Mouse (Mus musculus) hindbrain, embryonic 11.5 days (tissue): ENCODE data around the gene Tent4a. TPM values are rescaled to one million over a fixed set of nuclear protein-coding genes. Genes with fewer than 3 reads are reported as not detected.

Source experiments
- ATAC-seq: fragments of 200-750 bp; cut with Nextera tagmentation; 2 replicates; pipeline ENCODE4 v1.8.0; 2017; ENCODE audit warnings: mild to moderate bottlenecking, moderate TSS enrichment, moderate library complexity; ENCODE audit not compliant: low FRiP score
- DNase-seq: peaks from one replicate; pipeline ENCODE4 v3.0.0-alpha.2; 2015; ENCODE audit warnings: low spot score
- H3K27ac ChIP-seq: fragments of 300-500 bp; sonication (generic); 2 replicates; pipeline ENCODE4 v1.5.1; 2014; ENCODE audit warnings: mild to moderate bottlenecking, low read depth, low read length
- H3K27me3 ChIP-seq: fragments of 300-500 bp; sonication (generic); 2 replicates; pipeline ENCODE4 v1.6.1; 2014; ENCODE audit warnings: mild to moderate bottlenecking, low read length, moderate library complexity, mixed read lengths; ENCODE audit not compliant: control insufficient read depth, insufficient read depth
- H3K36me3 ChIP-seq: fragments of 300-500 bp; sonication (generic); 2 replicates; pipeline ENCODE4 v1.6.1; 2014; ENCODE audit warnings: mild to moderate bottlenecking, low read length, moderate library complexity, mixed read lengths; ENCODE audit not compliant: control insufficient read depth, insufficient read depth
- H3K4me1 ChIP-seq: fragments of 300-500 bp; sonication (generic); replicated peaks from 2 replicates; pipeline ENCODE4 v1.6.1; 2014; ENCODE audit warnings: low read length, mixed read lengths; ENCODE audit not compliant: control insufficient read depth, insufficient read depth
- H3K4me2 ChIP-seq: fragments of 300-500 bp; sonication (generic); replicated peaks from 2 replicates; pipeline ENCODE4 v1.6.1; 2014; ENCODE audit warnings: mild to moderate bottlenecking, low read depth, low read length
- H3K4me3 ChIP-seq: fragments of 300-500 bp; sonication (generic); 2 replicates; pipeline ENCODE4 v1.5.1; 2014; ENCODE audit warnings: low read depth, low read length
- H3K9ac ChIP-seq: fragments of 300-500 bp; sonication (generic); 2 replicates; pipeline ENCODE4 v1.6.1; 2014; ENCODE audit warnings: low read depth, low read length
- H3K9me3 ChIP-seq: fragments of 300-500 bp; sonication (generic); 2 replicates; pipeline ENCODE4 v1.6.1; 2016; ENCODE audit warnings: low read length; ENCODE audit not compliant: control insufficient read depth
- WGBS: fragments of 180-500 bp; shearing (Covaris S2); extraction: QIAGEN DNeasy Blood & Tissue Kit; methylation state at CpG from one replicate; pipeline ENCODE4 v1.1.7; 2014; 5-methylcytosine and 5-hydroxymethylcytosine counted together
- polyA plus RNA-seq: library from polyadenylated mRNA; unstranded; fragments of >200 nt; fragmentation: Nextera tagmentation; extraction: Ambion mirVana; gene quantifications from 2 replicates; pipeline ENCODE4 v1.2.1, GENCODE M21; 2014

Tent4a gene
- polyA plus RNA-seq, 1 experiment from 2014 or later, result 8.8 TPM

GRCm38 (mm10) chr13:69531431-69531830 is 3.0 kb downstream of the Tent4a start:
- DNase-seq (no peak), ATAC-seq (no peak)
- Histone ChIP-seq H3K9ac (no peak overlapping the region), H3K4me2 (peak overlapping the region; percentile 91), H3K36me3 (no peaks in the 10 kb centered on the region), H3K4me1 (peaks cover 19% of the 10 kb centered on the region), H3K27me3 (no peaks in the 10 kb centered on the region), H3K4me3 (peak overlapping the region; percentile 97), H3K9me3 (no peaks in the 10 kb centered on the region), H3K27ac (no peak overlapping the region)
- 62% methylated on average over 6 of the region's 6 CpGs for WGBS

- H3K4me1 ChIP-seq, result peaks cover 19% of the 10 kb centered on the region
- H3K4me2 ChIP-seq, result peak overlapping the region; percentile 91
- 80% methylated on average over 6 of the region's 6 CpGs for WGBS
- no peaks in the 10 kb centered on the region for H3K27me3 ChIP-seq
- peak overlapping the region; percentile 97 for H3K4me3 ChIP-seq
- no peak for ATAC-seq
- H3K9ac ChIP-seq, result peak overlapping the region; percentile 34; the same call in 1 of the 2 replicates
- H3K36me3 ChIP-seq, result no peaks in the 10 kb centered on the region
- H3K27ac ChIP-seq, result no peak overlapping the region
- no peaks in the 10 kb centered on the region for H3K9me3 ChIP-seq
- no peak for DNase-seq
Observed at GRCm38 (mm10) chr13:69530951-69531350, 3.5 kb downstream of the Tent4a start.

- H3K4me3 ChIP-seq, result no peak overlapping the region
- H3K27ac ChIP-seq, result no peak overlapping the region
- no peaks in the 10 kb centered on the region for H3K27me3 ChIP-seq
- H3K9ac ChIP-seq, result no peak overlapping the region; the same call in 1 of the 2 replicates
- H3K4me1 ChIP-seq, result peaks cover 19% of the 10 kb centered on the region
- ATAC-seq, result no peak
- H3K9me3 ChIP-seq, result no peaks in the 10 kb centered on the region
- H3K36me3 ChIP-seq, result no peaks in the 10 kb centered on the region
- 85% methylated on average over 3 of the region's 3 CpGs for WGBS
- no peak overlapping the region for H3K4me2 ChIP-seq
- DNase-seq, result no peak
Observed at GRCm38 (mm10) chr13:69530156-69530555, 4.3 kb downstream of the Tent4a start.

GRCm38 (mm10) chr13:69528531-69528930 is 5.9 kb downstream of the Tent4a start:
- Histone ChIP-seq H3K27me3 (no peaks in the 10 kb centered on the region), H3K36me3 (no peaks in the 10 kb centered on the region), H3K4me3 (no peak overlapping the region), H3K4me2 (no peak overlapping the region), H3K27ac (no peak overlapping the region), H3K9me3 (no peaks in the 10 kb centered on the region), H3K9ac (no peak overlapping the region), H3K4me1 (peaks cover 19% of the 10 kb centered on the region)
- DNase-seq, result no peak
- no peak for ATAC-seq
- 85% methylated on average over 7 of the region's 7 CpGs for WGBS

GRCm38 (mm10) chr13:69525867-69526266 is 8.6 kb downstream of the Tent4a start:
- no peaks in the 10 kb centered on the region for H3K9me3 ChIP-seq
- H3K4me3 ChIP-seq, result no peak overlapping the region
- no peak overlapping the region for H3K9ac ChIP-seq
- DNase-seq, result no peak
- ATAC-seq, result no peak
- no peaks in the 10 kb centered on the region for H3K27me3 ChIP-seq
- peaks cover 5% of the 10 kb centered on the region; the same call in 1 of the 2 replicates for H3K4me1 ChIP-seq
- H3K36me3 ChIP-seq, result no peaks in the 10 kb centered on the region
- no peak overlapping the region for H3K27ac ChIP-seq
- no peak overlapping the region for H3K4me2 ChIP-seq
- 61% methylated on average over 4 of the region's 4 CpGs for WGBS

- 82% methylated on average over 2 of the region's 2 CpGs for WGBS
- Histone ChIP-seq H3K4me2 (no peak overlapping the region), H3K27me3 (no peaks in the 10 kb centered on the region), H3K4me3 (no peak overlapping the region), H3K9ac (no peak overlapping the region), H3K36me3 (no peaks in the 10 kb centered on the region), H3K9me3 (no peaks in the 10 kb centered on the region), H3K4me1 (0 out of 2 replicates have a peak, but pooled peaks cover 2% of the 10 kb centered on the region), H3K27ac (no peak overlapping the region)
- DNase-seq, result no peak
- no peak for ATAC-seq
Observed at GRCm38 (mm10) chr13:69524158-69524530, 10.3 kb downstream of the Tent4a start.

GRCm38 (mm10) chr13:69523444-69524157 is 10.8 kb downstream of the Tent4a start:
- Histone ChIP-seq H3K4me3 (no peak overlapping the region), H3K4me1 (0 out of 2 replicates have a peak, but pooled peaks cover 2% of the 10 kb centered on the region), H3K36me3 (no peaks in the 10 kb centered on the region), H3K4me2 (no peak overlapping the region), H3K9ac (no peak overlapping the region), H3K27ac (no peak overlapping the region), H3K27me3 (no peaks in the 10 kb centered on the region), H3K9me3 (no peaks in the 10 kb centered on the region)
- WGBS, result 61% methylated on average over 14 of the region's 14 CpGs
- DNase-seq (no peak), ATAC-seq (no peak)

- 93% methylated on average over 1 of the region's 1 CpGs for WGBS
- no peaks in the 10 kb centered on the region for H3K4me1 ChIP-seq
- H3K27me3 ChIP-seq, result no peaks in the 10 kb centered on the region
- H3K27ac ChIP-seq, result no peak overlapping the region
- H3K9me3 ChIP-seq, result no peaks in the 10 kb centered on the region
- ATAC-seq (no peak), DNase-seq (no peak)
- H3K36me3 ChIP-seq, result no peaks in the 10 kb centered on the region
- no peak overlapping the region for H3K9ac ChIP-seq
- H3K4me3 ChIP-seq, result no peak overlapping the region
- no peak overlapping the region for H3K4me2 ChIP-seq
Observed at GRCm38 (mm10) chr13:69522161-69522791, 12.1 kb downstream of the Tent4a start.

- Histone ChIP-seq H3K4me1 (no peaks in the 10 kb centered on the region), H3K27me3 (no peaks in the 10 kb centered on the region), H3K9me3 (no peaks in the 10 kb centered on the region), H3K27ac (no peak overlapping the region), H3K4me2 (no peak overlapping the region), H3K9ac (no peak overlapping the region), H3K36me3 (no peaks in the 10 kb centered on the region), H3K4me3 (no peak overlapping the region)
- WGBS, result 82% methylated on average over 6 of the region's 6 CpGs
- DNase-seq (no peak), ATAC-seq (no peak)
Observed at GRCm38 (mm10) chr13:69519137-69519536, 15.3 kb downstream of the Tent4a start.
